Mouse (Mus musculus) E14TG2a.4 (cell line): ENCODE results near the gene Hecw1.

Experiments
- CTCF ChIP-seq: conservative IDR thresholded peaks from 2 replicates; pipeline ENCODE4 v1.5.1; 2014; ENCODE audit warnings: low read length
- NANOG ChIP-seq: IDR thresholded peaks from 2 replicates; pipeline ENCODE4 v1.6.1; 2014; ENCODE audit warnings: borderline replicate concordance, low read length, mixed read lengths

GRCm38 (mm10) chr13:14522128-14522905, 711 bp downstream of the Hecw1 start:
- TF ChIP-seq CTCF = no peak
- TF ChIP-seq NANOG = peak; percentile 33; the same call in 1 of the 2 replicates
